Mouse (Mus musculus) midbrain, postnatal 0 days (tissue): ENCODE data around the gene Camk2g. TPM values are rescaled to one million over a fixed set of nuclear protein-coding genes. Genes with fewer than 3 reads are reported as not detected.

Source experiments
- ATAC-seq: fragments of 200-750 bp; cut with Nextera tagmentation; 2 replicates; pipeline ENCODE4 v1.8.0; 2017; ENCODE audit warnings: moderate number of reproducible peaks, mild to moderate bottlenecking, moderate TSS enrichment, moderate library complexity; ENCODE audit not compliant: low FRiP score
- DNase-seq: peaks from one replicate; pipeline ENCODE4 v3.0.0-alpha.2; 2015; ENCODE audit warnings: low spot score
- H3K27ac ChIP-seq: fragments of 300-500 bp; sonication (generic); 2 replicates; pipeline ENCODE4 v1.5.1; 2014; ENCODE audit warnings: low read depth, mild to moderate bottlenecking, low read length, mixed read lengths
- H3K27me3 ChIP-seq: fragments of 300-500 bp; sonication (generic); 2 replicates; pipeline ENCODE4 v1.6.1; 2014; ENCODE audit warnings: low read length, control low read depth, mixed read lengths; ENCODE audit not compliant: insufficient read depth
- H3K36me3 ChIP-seq: fragments of 300-500 bp; sonication (generic); 2 replicates; pipeline ENCODE4 v1.6.1; 2014; ENCODE audit warnings: low read length, control low read depth, mixed read lengths; ENCODE audit not compliant: insufficient read depth
- H3K4me1 ChIP-seq: fragments of 300-500 bp; sonication (generic); 2 replicates; pipeline ENCODE4 v1.6.1; 2014; ENCODE audit warnings: mild to moderate bottlenecking, control low read depth, antibody characterized with exemption, low read length, mixed read lengths; ENCODE audit not compliant: insufficient read depth
- H3K4me2 ChIP-seq: fragments of 300-500 bp; sonication (generic); 2 replicates; pipeline ENCODE4 v1.6.1; 2014; ENCODE audit warnings: low read depth, mild to moderate bottlenecking, low read length, mixed read lengths; ENCODE audit not compliant: poor library complexity, severe bottlenecking
- H3K4me3 ChIP-seq: fragments of 300-500 bp; sonication (generic); 2 replicates; pipeline ENCODE4 v1.5.1; 2014; ENCODE audit warnings: low read depth, mild to moderate bottlenecking, low read length, moderate library complexity
- H3K9ac ChIP-seq: fragments of 300-500 bp; sonication (generic); replicated peaks from 2 replicates; pipeline ENCODE4 v1.6.1; 2014; ENCODE audit warnings: mild to moderate bottlenecking, low read length, moderate library complexity, mixed read lengths; ENCODE audit not compliant: poor library complexity, severe bottlenecking
- H3K9me3 ChIP-seq: fragments of 300-500 bp; sonication (generic); 2 replicates; pipeline ENCODE4 v1.6.1; 2016; ENCODE audit warnings: low read length, control low read depth
- CTCF ChIP-seq: IDR thresholded peaks from 2 replicates; pipeline ENCODE4 v1.5.1; 2016; ENCODE audit warnings: antibody characterized with exemption, mild to moderate bottlenecking
- WGBS: fragments of 180-500 bp; shearing (Covaris S2); extraction: QIAGEN DNeasy Blood & Tissue Kit; methylation state at CpG from one replicate; pipeline ENCODE4 v1.1.7; 2014; 5-methylcytosine and 5-hydroxymethylcytosine counted together
- polyA plus RNA-seq: library from polyadenylated mRNA; unstranded; fragments of >200 nt; fragmentation: Nextera tagmentation; extraction: Ambion mirVana; gene quantifications from 2 replicates; pipeline ENCODE4 v1.2.1, GENCODE M21; 2015
- total RNA-seq: library from RNA; depleted of rRNA; stranded (reverse); fragments of >200 nt; gene quantifications from 2 replicates; pipeline ENCODE4 v1.2.3, GENCODE M21; 2014

The Camk2g gene
- total and polyA plus RNA-seq, 2 experiments from 2014 or later = 261 to 267 TPM

GRCm38 (mm10) chr14:20829523-20830366 lies 35.9 kb upstream of the Camk2g start:
- Histone ChIP-seq H3K9ac (no peak overlapping the region), H3K9me3 (no peaks in the 10 kb centered on the region), H3K36me3 (no peaks in the 10 kb centered on the region), H3K4me2 (no peak overlapping the region), H3K27ac (no peak overlapping the region), H3K27me3 (no peaks in the 10 kb centered on the region), H3K4me1 (no peaks in the 10 kb centered on the region), H3K4me3 (no peak overlapping the region)
- no peak for ATAC-seq
- TF ChIP-seq CTCF = no peak
- 90% methylated on average over 12 of the region's 12 CpGs for WGBS
- no peak for DNase-seq

GRCm38 (mm10) chr14:20828524-20828923 lies 34.6 kb upstream of the Camk2g start:
- Histone ChIP-seq H3K4me1 (no peaks in the 10 kb centered on the region), H3K9me3 (no peaks in the 10 kb centered on the region), H3K27ac (no peak overlapping the region), H3K36me3 (no peaks in the 10 kb centered on the region), H3K9ac (no peak overlapping the region), H3K4me3 (no peak overlapping the region), H3K4me2 (no peak overlapping the region), H3K27me3 (no peaks in the 10 kb centered on the region)
- DNase-seq (no peak), ATAC-seq (no peak)
- WGBS = 90% methylated on average over 3 of the region's 3 CpGs
- no peak for TF ChIP-seq CTCF

GRCm38 (mm10) chr14:20827491-20827890 lies 33.6 kb upstream of the Camk2g start:
- 88% methylated on average over 5 of the region's 5 CpGs for WGBS
- TF ChIP-seq CTCF = no peak
- no peak overlapping the region for H3K9ac ChIP-seq
- no peaks in the 10 kb centered on the region for H3K36me3 ChIP-seq
- no peak overlapping the region for H3K27ac ChIP-seq
- H3K4me2 ChIP-seq = no peak overlapping the region
- H3K9me3 ChIP-seq = no peaks in the 10 kb centered on the region
- no peak for ATAC-seq
- DNase-seq = no peak
- no peak overlapping the region for H3K4me3 ChIP-seq
- no peaks in the 10 kb centered on the region for H3K27me3 ChIP-seq
- no peaks in the 10 kb centered on the region for H3K4me1 ChIP-seq

- Histone ChIP-seq H3K27me3 (no peaks in the 10 kb centered on the region), H3K9ac (no peak overlapping the region), H3K4me3 (no peak overlapping the region), H3K27ac (no peak overlapping the region), H3K4me2 (no peak overlapping the region), H3K36me3 (no peaks in the 10 kb centered on the region), H3K4me1 (no peaks in the 10 kb centered on the region), H3K9me3 (no peaks in the 10 kb centered on the region)
- no peak for TF ChIP-seq CTCF
- 88% methylated on average over 8 of the region's 8 CpGs for WGBS
- ATAC-seq = no peak
- no peak for DNase-seq
These were observed 33.2 kb upstream of the Camk2g start for GRCm38 (mm10) chr14:20827061-20827460.

- ATAC-seq (no peak), DNase-seq (no peak)
- TF ChIP-seq CTCF = no peak
- no peak overlapping the region for H3K9ac ChIP-seq
- no peaks in the 10 kb centered on the region for H3K27me3 ChIP-seq
- no peaks in the 10 kb centered on the region for H3K36me3 ChIP-seq
- no peak overlapping the region for H3K4me3 ChIP-seq
- no peak overlapping the region for H3K4me2 ChIP-seq
- H3K27ac ChIP-seq = no peak overlapping the region
- H3K4me1 ChIP-seq = no peaks in the 10 kb centered on the region
- 93% methylated on average over 2 of the region's 2 CpGs for WGBS
- H3K9me3 ChIP-seq = no peaks in the 10 kb centered on the region
These were observed 31.6 kb upstream of the Camk2g start for GRCm38 (mm10) chr14:20825516-20825915.

- Histone ChIP-seq H3K27me3 (no peaks in the 10 kb centered on the region), H3K27ac (no peak overlapping the region), H3K4me3 (no peak overlapping the region), H3K4me2 (no peak overlapping the region), H3K9ac (no peak overlapping the region), H3K36me3 (no peaks in the 10 kb centered on the region), H3K9me3 (no peaks in the 10 kb centered on the region), H3K4me1 (no peaks in the 10 kb centered on the region)
- WGBS = 78% methylated on average over 1 of the region's 1 CpGs
- DNase-seq (no peak), ATAC-seq (no peak)
- no peak for TF ChIP-seq CTCF
These were observed 30.6 kb upstream of the Camk2g start for GRCm38 (mm10) chr14:20824517-20824916.
